ENCODE assay signal across 17 mouse cellular contexts in genomic region chr9:59389086-59389485, GRCm38 (mm10). TPM values are rescaled to one million over a fixed set of nuclear protein-coding genes. Genes with fewer than 3 reads are reported as not detected.
DNase-seq lines count a peak whose midpoint lies in the region; ATAC-seq and TF ChIP-seq lines count a peak whose summit lies in the region.
"Had no signal": no experiment of that assay in that cellular context is flagged by ENCODE, and none has a peak within 500 bp of the region (broad histone marks: within the 10 kb centered on the region; RNA-seq: fewer than 3 reads in every experiment).

No protein-coding gene starts in this region.

- ATAC-seq in limb, embryonic 14.5 days (ENCODE audit: low FRiP score, low read depth), result peak; percentile 30; the same call in 1 of the 2 replicates
- ATAC-seq: forebrain, embryonic 13.5 days; forebrain, postnatal 0 days; intestine, embryonic 15.5 days had no signal

- no peaks in the 10 kb centered on the region for H3K27me3 ChIP-seq in limb, embryonic 14.5 days (ENCODE audit: control insufficient read depth, insufficient read depth, low read length)
- H3K27me3 ChIP-seq in limb, embryonic 10.5 days (ENCODE audit: low read depth, poor library complexity, severe bottlenecking), result no peaks in the 10 kb centered on the region
- H3K27me3 ChIP-seq: embryonic facial prominence, embryonic 13.5 days; forebrain, embryonic 13.5 days; intestine, embryonic 15.5 days had no signal

- H3K27ac ChIP-seq in gastrocnemius, adult 2 months, result peak overlapping the region; percentile 89
- H3K27ac ChIP-seq in limb, embryonic 14.5 days (replicated peaks; ENCODE audit: low read depth, low read length), result no peak overlapping the region
- no peak overlapping the region for H3K27ac ChIP-seq in limb, embryonic 10.5 days
- H3K27ac ChIP-seq: embryonic facial prominence, embryonic 13.5 days; forebrain, embryonic 13.5 days; hindbrain, embryonic 10.5 days; hindbrain, embryonic 14.5 days; intestine, embryonic 15.5 days had no signal

- no peak for TF ChIP-seq CTCF in gastrocnemius, adult 2 months (IDR thresholded peaks at IDR 0.05)

- no peaks in the 10 kb centered on the region for H3K4me1 ChIP-seq in limb, embryonic 14.5 days (ENCODE audit: control insufficient read depth, insufficient read depth, low read length)
- no peaks in the 10 kb centered on the region for H3K4me1 ChIP-seq in limb, embryonic 10.5 days
- H3K4me1 ChIP-seq: embryonic facial prominence, embryonic 13.5 days; forebrain, embryonic 13.5 days; hindbrain, embryonic 10.5 days; intestine, embryonic 15.5 days had no signal

- H3K4me2 ChIP-seq in limb, embryonic 14.5 days (replicated peaks; ENCODE audit: low read depth, low read length, severe bottlenecking), result no peak overlapping the region
- H3K4me2 ChIP-seq: embryonic facial prominence, embryonic 13.5 days; forebrain, embryonic 13.5 days; hindbrain, embryonic 14.5 days; intestine, embryonic 15.5 days had no signal

- intact Hi-C loops in gastrocnemius, adult 2 months (cut with DNase I), result loop anchor here (5.0 kb wide), 1 partner anchor 37 kb away; the partner anchor contains the start of gene Bbs4

- no peak overlapping the region for H3K9ac ChIP-seq in limb, embryonic 14.5 days (ENCODE audit: low read depth, low read length, severe bottlenecking)
- H3K9ac ChIP-seq: embryonic facial prominence, embryonic 13.5 days; forebrain, embryonic 13.5 days; forebrain, postnatal 0 days; hindbrain, embryonic 14.5 days; intestine, embryonic 15.5 days had no signal

- WGBS in limb, embryonic 14.5 days, result 80% methylated on average over 4 of the region's 4 CpGs
- WGBS in limb, embryonic 10.5 days, result 88% methylated on average over 4 of the region's 4 CpGs

- no peaks in the 10 kb centered on the region for H3K9me3 ChIP-seq in limb, embryonic 14.5 days (ENCODE audit: control insufficient read depth, low read length)
- no peaks in the 10 kb centered on the region for H3K9me3 ChIP-seq in limb, embryonic 10.5 days (replicated peaks)
- H3K9me3 ChIP-seq: embryonic facial prominence, embryonic 13.5 days; forebrain, embryonic 13.5 days; hindbrain, embryonic 10.5 days; intestine, embryonic 15.5 days had no signal

- peak overlapping the region; percentile 58 for H3K4me3 ChIP-seq in gastrocnemius, adult 2 months
- H3K4me3 ChIP-seq in limb, embryonic 14.5 days (replicated peaks; ENCODE audit: low read length), result no peak overlapping the region
- H3K4me3 ChIP-seq in limb, embryonic 10.5 days, result no peak overlapping the region
- H3K4me3 ChIP-seq: embryonic facial prominence, embryonic 13.5 days; forebrain, embryonic 13.5 days; hindbrain, embryonic 10.5 days; intestine, embryonic 15.5 days had no signal

- H3K36me3 ChIP-seq in limb, embryonic 14.5 days (ENCODE audit: control insufficient read depth, insufficient read depth, low read length), result peaks cover 39% of the 10 kb centered on the region
- peaks cover 37% of the 10 kb centered on the region for H3K36me3 ChIP-seq in limb, embryonic 10.5 days

- DNase-seq in gastrocnemius, adult 2 months, result peak; percentile 77
- DNase-seq in gastrocnemius, postnatal 4 days (ENCODE audit: low spot score in 2 of 2), result no peak
- DNase-seq in limb, embryonic 14.5 days (ENCODE audit: low spot score), result no peak
- DNase-seq in limb, embryonic 10.5 days (ENCODE audit: low spot score), result no peak
- peak; percentile 82 for DNase-seq in skeletal muscle tissue, adult 2 months (ENCODE audit: low read depth, low spot score)
- no peak for DNase-seq in testis, postnatal 10 days (ENCODE audit: low spot score)
- DNase-seq: adrenal gland, postnatal 10 days; cerebellum, adult 11-12 months; cerebellum, adult 9-10 months; cerebellum, postnatal 25 days; forebrain, postnatal 0 days; kidney, adult 18-20 months had no signal

- TF ChIP-seq POLR2A in limb, embryonic 14.5 days (IDR thresholded peaks at IDR 0.05; ENCODE audit: borderline replicate concordance, extremely low read depth, insufficient read depth, insufficient read length), result no peak

RNA-seq across cellular contexts. Expression of gene Bbs4, which starts 35.8 kb away (rescaled TPM):
- 1 to 10 TPM; 4.6 to 4.7 TPM for total RNA-seq in gastrocnemius, adult 2 months (2021)
- total RNA-seq in gastrocnemius, postnatal 4 days (2021), result 1 to 10 TPM; 5.1 to 6.7 TPM
- 9.1 and 11.3 TPM in 2 replicates for polyA plus RNA-seq in limb, embryonic 14.5 days (2012; rRNA removed)
- 15.5 and 17.8 TPM in 2 replicates for polyA plus RNA-seq in limb, embryonic 14.5 days (2014; fragmentation: Nextera tagmentation; extraction: Ambion mirVana)
- polyA plus RNA-seq in limb, embryonic 10.5 days (2016; fragmentation: Nextera tagmentation; extraction: Ambion mirVana), result 16.6 and 16.9 TPM in 2 replicates

Comparison
In these comparisons a context has a peak if more than half of its experiments do, and no peak if none do; other contexts are left out.
1. DNase-seq: peak in gastrocnemius, adult 2 months (single experiment) and skeletal muscle tissue, adult 2 months (single experiment); none in gastrocnemius, postnatal 4 days (0 of 2), limb, embryonic 14.5 days (single experiment), limb, embryonic 10.5 days (single experiment) and testis, postnatal 10 days (single experiment).